Mouse (Mus musculus) E14TG2a.4 (cell line): Measurements from ENCODE around the gene Rpl5.
A peak's percentile ranks its signal among the peaks of the same experiment; 100 is the strongest.

Experiments used
- H3K27me3 ChIP-seq: 2 replicates; pipeline ENCODE4 v1.6.1; 2014; ENCODE audit warnings: low read length, control low read depth; ENCODE audit not compliant: insufficient read depth
- H3K36me3 ChIP-seq: 2 replicates; pipeline ENCODE4 v1.6.1; 2014; ENCODE audit warnings: low read length, control low read depth; ENCODE audit not compliant: insufficient read depth
- H3K4me1 ChIP-seq: replicated peaks from 2 replicates; pipeline ENCODE4 v1.6.1; 2014; ENCODE audit warnings: low read depth, low read length, control low read depth
- H3K4me3 ChIP-seq: replicated peaks from 2 replicates; pipeline ENCODE4 v1.5.1; 2014; ENCODE audit warnings: mild to moderate bottlenecking, low read length
- H3K9me3 ChIP-seq: 2 replicates; pipeline ENCODE4 v1.6.1; 2014; ENCODE audit warnings: low read length, control low read depth
- CTCF ChIP-seq: conservative IDR thresholded peaks from 2 replicates; pipeline ENCODE4 v1.5.1; 2014; ENCODE audit warnings: low read length
- NANOG ChIP-seq: IDR thresholded peaks from 2 replicates; pipeline ENCODE4 v1.6.1; 2014; ENCODE audit warnings: borderline replicate concordance, low read length, mixed read lengths
- POU5F1 ChIP-seq: IDR thresholded peaks from 2 replicates; pipeline ENCODE4 v1.6.1; 2014; ENCODE audit warnings: low read length, borderline replicate concordance

Rpl5 gene

GRCm38 (mm10) chr5:107867970-107868904 is 32.1 kb upstream of the Rpl5 start:
- H3K27me3 ChIP-seq: peaks cover 5% of the 10 kb centered on the region; the same call in 1 of the 2 replicates
- no peaks in the 10 kb centered on the region for H3K36me3 ChIP-seq
- peak overlapping the region; percentile 88 for H3K4me3 ChIP-seq
- H3K9me3 ChIP-seq: no peaks in the 10 kb centered on the region
- peaks cover 48% of the 10 kb centered on the region for H3K4me1 ChIP-seq
- no peak for TF ChIP-seq POU5F1
- TF ChIP-seq NANOG: no peak
- no peak for TF ChIP-seq CTCF

GRCm38 (mm10) chr5:107868905-107869424 is 31.3 kb upstream of the Rpl5 start:
- TF ChIP-seq POU5F1: no peak
- TF ChIP-seq CTCF: no peak
- no peak for TF ChIP-seq NANOG
- no peaks in the 10 kb centered on the region for H3K9me3 ChIP-seq
- H3K27me3 ChIP-seq: peaks cover 5% of the 10 kb centered on the region; the same call in 1 of the 2 replicates
- H3K36me3 ChIP-seq: no peaks in the 10 kb centered on the region
- H3K4me1 ChIP-seq: peaks cover 45% of the 10 kb centered on the region
- peak overlapping the region; percentile 88 for H3K4me3 ChIP-seq

- peaks cover 5% of the 10 kb centered on the region; the same call in 1 of the 2 replicates for H3K27me3 ChIP-seq
- TF ChIP-seq NANOG: no peak
- H3K4me1 ChIP-seq: peaks cover 45% of the 10 kb centered on the region
- H3K36me3 ChIP-seq: no peaks in the 10 kb centered on the region
- no peaks in the 10 kb centered on the region for H3K9me3 ChIP-seq
- H3K4me3 ChIP-seq: no peak overlapping the region; the same call in 1 of the 2 replicates
Measured at GRCm38 (mm10) chr5:107869701-107870100, 30.6 kb upstream of the Rpl5 start.

- no peak for TF ChIP-seq NANOG
- TF ChIP-seq POU5F1: no peak
- no peak for TF ChIP-seq CTCF
- no peaks in the 10 kb centered on the region for H3K36me3 ChIP-seq
- H3K9me3 ChIP-seq: no peaks in the 10 kb centered on the region
- no peak overlapping the region for H3K4me3 ChIP-seq
- peaks cover 5% of the 10 kb centered on the region; the same call in 1 of the 2 replicates for H3K27me3 ChIP-seq
- H3K4me1 ChIP-seq: peaks cover 23% of the 10 kb centered on the region
Measured at GRCm38 (mm10) chr5:107873330-107873729, 27.0 kb upstream of the Rpl5 start.

- Histone ChIP-seq H3K4me3 (no peak overlapping the region), H3K4me1 (peaks cover 23% of the 10 kb centered on the region), H3K36me3 (no peaks in the 10 kb centered on the region), H3K9me3 (no peaks in the 10 kb centered on the region), H3K27me3 (peaks cover 5% of the 10 kb centered on the region; the same call in 1 of the 2 replicates)
- TF ChIP-seq POU5F1: no peak
- no peak for TF ChIP-seq NANOG
- no peak for TF ChIP-seq CTCF
Measured at GRCm38 (mm10) chr5:107873886-107874302, 26.4 kb upstream of the Rpl5 start.

GRCm38 (mm10) chr5:107874561-107875260 is 25.6 kb upstream of the Rpl5 start, which contains the start of gene Evi5:
Gene Evi5, minus strand, starts transcription at chr5:107875107.
- Histone ChIP-seq H3K9me3 (no peaks in the 10 kb centered on the region), H3K4me3 (no peak within 1 kb of the TSS), H3K36me3 (no peaks in the 10 kb centered on the region), H3K4me1 (peaks cover 23% of the 10 kb centered on the region), H3K27me3 (peaks cover 5% of the 10 kb centered on the region; the same call in 1 of the 2 replicates)
- no peak for TF ChIP-seq NANOG
- no peak for TF ChIP-seq CTCF
- no peak for TF ChIP-seq POU5F1

GRCm38 (mm10) chr5:107875261-107875611 is 25.1 kb upstream of the Rpl5 start:
- no peaks in the 10 kb centered on the region for H3K9me3 ChIP-seq
- H3K4me1 ChIP-seq: peaks cover 23% of the 10 kb centered on the region
- peaks cover 5% of the 10 kb centered on the region; the same call in 1 of the 2 replicates for H3K27me3 ChIP-seq
- no peak for TF ChIP-seq POU5F1
- TF ChIP-seq NANOG: no peak
- no peak for TF ChIP-seq CTCF
- no peak overlapping the region for H3K4me3 ChIP-seq
- H3K36me3 ChIP-seq: no peaks in the 10 kb centered on the region

- Histone ChIP-seq H3K36me3 (no peaks in the 10 kb centered on the region), H3K27me3 (no peaks in the 10 kb centered on the region), H3K9me3 (no peaks in the 10 kb centered on the region), H3K4me3 (no peak overlapping the region), H3K4me1 (peaks cover 27% of the 10 kb centered on the region)
- TF ChIP-seq NANOG (no peak), CTCF (peak; percentile 47), POU5F1 (no peak)
Measured at GRCm38 (mm10) chr5:107877053-107877452, 23.2 kb upstream of the Rpl5 start.
